Mouse (Mus musculus) olfactory bulb, adult 2 months (tissue): ENCODE results near the gene Srrm2.

Experiments used
- CTCF ChIP-seq: fragments of 200-500 bp; IDR thresholded peaks from 2 replicates; pipeline ENCODE4 v1.5.1; 2012; ENCODE audit warnings: low read depth, mild to moderate bottlenecking, low read length, moderate library complexity; ENCODE audit not compliant: insufficient read depth
- POLR2A ChIP-seq: fragments of 200-500 bp; IDR thresholded peaks from 2 replicates; pipeline ENCODE4 v1.6.1; 2012; ENCODE audit warnings: mild to moderate bottlenecking, low read depth, low read length, moderate library complexity; ENCODE audit not compliant: insufficient read depth

GRCm38 (mm10) chr17:23868513-23868912 is 78.2 kb downstream of the Srrm2 start:
- TF ChIP-seq CTCF (no peak), POLR2A (no peak)
